Mouse (Mus musculus): ENCODE measurements around the gene Ttc8. TPM values are rescaled to one million over a fixed set of nuclear protein-coding genes. Genes with fewer than 3 reads are reported as not detected.

Ttc8 gene
- total RNA-seq, 2 experiments from 2014 or later, result 0.73 TPM; not detected in 1

DNA sequence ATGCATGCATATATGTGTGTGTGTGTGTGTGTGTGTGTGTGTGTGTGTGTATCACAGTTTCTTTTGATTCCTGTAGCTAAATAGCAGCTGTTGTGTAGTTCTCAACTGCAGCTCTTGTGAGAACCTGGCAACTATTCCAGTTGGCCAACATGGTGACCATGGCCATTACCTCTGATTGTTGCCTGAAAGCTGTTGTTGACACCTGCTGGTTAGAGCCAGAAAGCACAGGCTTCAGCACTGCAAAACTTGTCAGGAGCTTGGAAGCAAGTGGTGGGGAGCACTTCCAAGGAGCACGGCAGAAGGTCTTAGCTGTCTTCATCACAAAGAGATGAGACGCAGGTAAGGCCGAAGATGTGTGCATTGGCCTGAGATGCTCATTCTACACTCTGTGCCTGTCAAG is 51.9 kb downstream of the Ttc8 start:
- no peak for ATAC-seq (ENCODE audit: poor library complexity, severe bottlenecking)

DNA sequence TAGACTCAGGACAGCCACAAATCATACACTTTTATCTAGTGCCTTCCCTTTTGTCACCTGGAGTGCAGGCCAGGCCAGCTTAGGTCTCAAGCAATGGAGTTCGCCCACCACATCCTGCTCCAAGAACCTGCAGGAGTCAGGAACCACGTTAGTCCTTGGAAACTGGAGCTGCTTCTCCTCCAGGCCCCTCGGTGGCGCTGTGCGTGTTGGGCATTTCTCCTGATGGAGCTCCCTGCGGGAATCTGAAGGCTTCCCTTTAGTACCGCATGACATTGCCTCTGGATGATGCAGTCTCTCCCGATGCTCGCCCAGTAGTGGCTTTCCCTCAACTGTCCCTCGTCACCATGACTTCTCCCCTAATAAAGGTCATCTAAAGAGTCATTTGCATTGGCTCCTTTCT is 53.1 kb downstream of the Ttc8 start:
- no peak for ATAC-seq (ENCODE audit: poor library complexity, severe bottlenecking)

DNA sequence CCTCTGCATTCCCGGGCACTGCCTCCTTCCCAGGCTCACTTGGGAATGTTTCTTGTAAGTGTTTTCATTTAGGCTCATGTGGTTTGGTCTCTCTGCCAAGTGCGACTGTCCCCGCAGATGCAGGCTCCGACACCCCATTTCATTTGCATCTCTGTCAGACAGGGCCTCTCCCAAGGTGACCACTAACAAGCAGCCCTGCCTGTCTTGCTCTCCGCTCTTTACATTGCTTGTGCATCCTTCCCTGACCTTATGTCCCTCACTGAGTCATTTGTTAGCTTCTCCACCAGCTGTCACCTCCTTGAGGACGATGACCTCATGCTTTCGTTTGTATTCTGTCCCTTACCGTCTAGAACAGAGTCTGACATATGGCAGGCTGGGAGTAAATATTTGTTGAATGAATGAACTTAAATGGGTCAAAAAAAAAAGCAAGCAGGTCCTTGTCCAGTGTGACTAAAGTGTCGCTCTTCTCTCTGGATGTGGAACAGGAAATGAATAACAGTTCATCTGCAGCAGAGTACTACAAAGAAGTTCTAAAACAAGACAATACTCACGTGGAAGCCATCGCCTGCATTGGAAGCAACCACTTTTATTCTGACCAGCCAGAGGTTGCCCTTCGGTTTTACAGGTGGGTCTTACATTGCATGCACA is 53.9 kb downstream of the Ttc8 start:
- ATAC-seq (ENCODE audit: poor library complexity, severe bottlenecking), result no peak

DNA sequence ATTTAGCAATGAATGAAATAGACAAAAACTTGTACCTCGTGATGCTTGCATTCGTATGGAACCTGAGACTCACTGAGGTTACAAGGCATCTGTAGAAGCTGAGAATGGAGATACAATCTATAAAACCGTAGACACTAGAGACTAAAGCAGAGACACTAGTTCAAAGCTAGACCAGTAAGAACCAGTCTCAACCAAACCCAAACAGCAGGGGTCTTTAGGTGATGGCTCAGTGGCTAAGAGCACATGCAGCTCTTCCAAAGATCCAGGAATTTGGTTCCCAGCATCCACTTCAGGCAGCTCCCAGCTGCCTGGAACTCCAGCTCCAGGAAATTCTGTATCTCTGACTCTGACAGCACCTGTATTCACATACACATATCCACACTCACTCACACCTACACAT is 60.7 kb downstream of the Ttc8 start:
- ATAC-seq (ENCODE audit: poor library complexity, severe bottlenecking), result no peak

DNA sequence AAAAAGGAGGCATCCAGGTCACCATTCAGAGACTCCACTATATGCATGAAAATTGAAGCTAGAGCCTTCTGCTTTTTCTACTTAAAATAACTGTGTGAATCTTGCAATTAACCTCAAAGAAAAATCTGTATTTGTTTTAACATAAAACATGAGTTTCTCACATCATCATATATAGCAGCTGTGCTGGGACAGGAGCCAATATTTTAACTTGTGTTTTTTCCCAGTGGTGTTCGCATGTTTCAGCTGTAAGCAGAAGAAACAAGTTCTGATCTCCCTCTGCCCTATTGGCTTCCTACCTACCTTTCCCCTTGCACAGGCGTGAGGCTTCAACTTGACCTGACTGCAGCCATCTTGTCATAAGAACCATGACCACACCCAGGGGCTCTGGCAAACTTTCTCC is 64.4 kb downstream of the Ttc8 start:
- ATAC-seq (ENCODE audit: poor library complexity, severe bottlenecking), result no peak

DNA sequence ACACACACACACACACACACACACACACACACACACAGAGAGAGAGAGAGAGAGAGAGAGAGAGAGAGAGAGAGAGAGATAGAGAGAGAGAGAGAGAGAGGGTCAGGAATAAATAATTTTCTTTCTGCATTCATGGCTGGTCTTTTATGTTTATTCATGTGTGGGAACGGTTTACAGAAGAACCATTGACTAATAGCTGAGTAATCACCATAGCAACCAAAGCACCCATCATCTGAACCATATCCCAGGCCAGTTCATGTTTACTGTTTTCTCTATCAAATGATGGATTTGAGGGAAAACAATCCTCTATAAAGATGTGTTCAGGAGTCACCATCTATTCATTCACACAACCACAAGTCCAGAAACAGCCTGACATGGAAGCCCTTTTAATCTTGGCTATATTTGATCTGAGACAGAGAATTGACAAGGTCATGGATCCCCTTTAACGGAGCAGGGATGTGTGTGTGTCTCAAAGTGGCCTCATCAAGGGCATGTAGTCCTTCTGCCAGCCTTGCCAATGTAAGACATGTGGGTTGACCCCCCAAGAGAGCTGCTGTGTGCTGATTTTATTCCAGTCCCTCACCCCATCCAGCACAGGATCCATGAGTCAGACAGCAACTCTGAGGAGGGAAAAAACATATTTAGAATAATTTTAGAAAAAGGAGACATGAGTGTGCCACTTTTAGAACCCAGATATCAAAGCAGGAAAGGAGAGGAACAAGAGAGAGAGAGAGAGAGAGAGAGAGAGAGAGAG is 70.9 kb downstream of the Ttc8 start:
- ATAC-seq (ENCODE audit: poor library complexity, severe bottlenecking), result no peak

DNA sequence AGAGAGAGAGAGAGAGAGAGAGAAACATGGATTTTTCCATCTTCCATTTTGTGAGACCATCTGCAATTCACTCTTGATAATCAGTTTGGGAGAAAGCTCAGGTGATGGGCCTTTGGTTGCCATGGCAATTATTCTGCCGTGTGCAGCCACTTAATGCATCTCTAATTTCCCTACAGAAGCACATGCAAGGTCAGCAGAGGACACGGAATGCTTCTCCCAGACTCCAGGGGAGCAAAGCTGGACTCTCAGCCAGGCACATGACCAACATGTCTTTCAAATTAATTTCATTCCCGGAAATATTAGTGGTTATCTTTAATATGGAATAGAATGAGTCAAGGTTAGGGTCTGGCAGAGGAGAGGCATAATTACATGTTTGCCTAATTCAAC is 71.4 kb downstream of the Ttc8 start:
- ATAC-seq (ENCODE audit: poor library complexity, severe bottlenecking), result no peak

DNA sequence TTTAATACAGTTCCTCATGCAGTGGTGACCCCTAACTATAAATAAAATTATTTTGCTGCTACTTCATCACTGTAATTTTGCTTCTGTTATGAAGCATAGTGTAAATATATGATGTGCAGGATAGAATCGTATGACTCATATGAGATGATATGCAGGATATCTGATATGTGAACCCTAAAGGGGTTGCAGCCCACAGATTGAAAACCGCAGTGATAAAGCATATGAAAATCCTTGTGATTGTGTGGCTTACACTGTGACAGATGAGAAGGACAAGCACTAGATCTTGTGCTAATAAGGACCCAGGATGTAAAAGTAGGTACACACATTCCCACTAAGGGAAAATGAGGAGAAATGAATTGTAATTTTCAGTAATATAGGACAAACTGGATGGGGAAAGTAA is 73.4 kb downstream of the Ttc8 start:
- no peak for ATAC-seq (ENCODE audit: poor library complexity, severe bottlenecking)

DNA sequence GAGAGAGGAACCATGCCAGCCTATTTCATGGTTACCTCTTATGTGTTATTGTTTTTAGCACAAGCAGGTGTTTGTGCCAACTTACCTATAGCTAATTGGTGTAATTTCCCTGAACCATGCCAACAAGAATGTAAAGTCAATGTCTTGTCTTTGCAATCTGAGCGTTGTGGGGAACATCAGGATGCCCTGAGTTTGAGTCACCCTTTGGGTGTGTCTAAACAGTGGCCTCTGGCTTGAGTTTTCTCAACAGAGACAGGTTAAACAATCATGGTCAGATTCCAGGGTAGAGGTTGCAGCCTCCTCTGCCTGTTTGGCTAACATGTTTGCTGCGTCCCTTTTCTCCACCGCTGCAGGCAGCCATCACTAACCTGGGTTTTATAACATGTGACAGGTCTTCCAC is 74.0 kb downstream of the Ttc8 start:
- no peak for ATAC-seq (ENCODE audit: poor library complexity, severe bottlenecking)

DNA sequence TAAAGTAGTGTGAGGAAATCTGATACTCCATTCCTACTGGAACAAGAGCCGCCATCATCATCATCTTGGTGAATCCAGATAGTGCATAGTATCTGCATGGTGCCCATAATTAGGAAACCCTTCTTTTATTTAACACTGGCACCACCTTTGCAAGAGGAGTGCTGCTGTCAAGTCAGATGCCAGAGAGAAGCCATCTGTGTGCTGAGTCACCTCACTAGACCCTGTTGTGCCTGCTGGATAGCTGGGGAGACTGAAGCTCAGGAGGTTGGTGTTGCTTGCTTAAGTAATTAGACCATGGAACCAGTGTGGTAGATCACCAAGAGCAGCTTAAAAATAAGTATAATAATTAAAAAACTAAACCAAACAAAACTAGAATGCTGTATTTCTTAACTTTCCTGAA is 75.5 kb downstream of the Ttc8 start:
- no peak for ATAC-seq (ENCODE audit: poor library complexity, severe bottlenecking)

DNA sequence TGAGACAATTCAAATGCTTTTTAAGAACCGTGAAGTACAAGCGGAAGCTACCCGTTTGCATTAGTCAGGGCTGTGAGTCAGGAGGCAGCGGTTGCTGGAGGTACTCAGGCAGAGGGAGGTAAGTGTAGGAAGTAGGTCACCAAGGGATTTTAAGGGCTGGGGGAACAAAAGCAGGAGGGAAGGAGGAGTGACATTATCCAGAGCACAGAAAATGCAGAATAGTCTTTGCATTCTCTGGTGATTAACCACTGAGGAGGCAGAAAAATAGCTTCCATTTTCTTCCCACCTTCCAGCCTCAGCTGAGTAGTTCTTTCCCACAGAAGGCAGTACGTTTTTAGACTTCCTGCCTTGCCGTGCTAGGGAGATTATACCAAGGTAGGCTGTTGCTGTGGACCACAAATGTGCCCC is 76.2 kb downstream of the Ttc8 start:
- no peak for ATAC-seq (ENCODE audit: poor library complexity, severe bottlenecking)

DNA sequence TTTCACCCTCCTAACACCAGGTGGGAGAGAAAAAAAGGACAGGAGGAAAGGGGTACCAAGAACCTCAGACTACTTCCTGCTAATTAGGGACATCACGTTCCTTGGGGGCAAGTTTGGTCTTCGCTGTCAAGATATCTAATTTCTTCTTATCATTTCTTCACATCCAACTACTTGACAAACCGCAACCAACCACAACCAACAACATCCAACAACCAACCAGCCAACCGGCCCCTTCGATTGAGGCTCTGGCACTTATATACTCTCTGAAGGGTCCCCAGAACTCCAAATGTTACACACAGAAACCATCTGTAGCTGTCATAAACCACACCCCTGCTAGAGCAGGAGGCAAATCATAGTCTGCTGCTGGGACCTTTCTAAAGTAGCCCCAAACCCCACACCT is 76.7 kb downstream of the Ttc8 start:
- ATAC-seq (ENCODE audit: poor library complexity, severe bottlenecking), result no peak

DNA sequence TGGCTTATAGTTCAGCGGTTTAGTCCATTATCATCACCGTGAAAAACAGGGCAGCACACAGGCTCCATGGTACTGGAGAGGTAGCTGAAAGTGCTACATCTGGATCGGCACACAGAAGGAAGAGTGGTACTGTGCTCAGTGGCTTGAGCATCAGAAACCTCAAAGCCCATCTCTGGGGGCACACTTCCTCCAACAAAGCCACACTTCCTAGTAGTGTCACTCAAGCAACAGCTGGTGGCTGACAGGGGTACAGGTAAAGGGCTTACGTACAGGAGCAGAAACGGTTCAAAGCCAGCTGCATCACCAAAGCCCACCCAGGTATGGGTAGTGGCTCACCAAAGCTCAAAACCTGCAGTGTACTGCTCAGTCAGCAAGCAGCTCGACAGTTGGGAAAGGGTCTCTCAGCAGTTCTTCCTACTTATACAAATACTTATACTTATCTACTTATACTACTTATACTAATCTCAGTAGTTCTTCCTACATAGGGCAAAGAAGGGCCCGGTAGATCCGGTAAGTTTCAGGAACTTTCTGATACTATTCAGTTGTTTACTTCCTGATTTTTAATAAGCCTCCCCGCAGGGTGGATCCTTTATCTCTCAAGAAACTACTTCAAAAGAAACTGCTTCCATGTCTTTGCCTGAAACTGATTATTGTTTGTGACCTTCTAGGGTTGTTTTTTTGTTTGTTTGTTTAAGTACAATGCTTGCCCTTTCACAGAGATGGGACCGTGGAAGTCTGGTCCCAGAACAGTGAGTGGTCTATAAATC is 78.5 kb downstream of the Ttc8 start:
- peak; percentile 47; the same call in 1 of the 2 replicates for ATAC-seq (ENCODE audit: poor library complexity, severe bottlenecking)

DNA sequence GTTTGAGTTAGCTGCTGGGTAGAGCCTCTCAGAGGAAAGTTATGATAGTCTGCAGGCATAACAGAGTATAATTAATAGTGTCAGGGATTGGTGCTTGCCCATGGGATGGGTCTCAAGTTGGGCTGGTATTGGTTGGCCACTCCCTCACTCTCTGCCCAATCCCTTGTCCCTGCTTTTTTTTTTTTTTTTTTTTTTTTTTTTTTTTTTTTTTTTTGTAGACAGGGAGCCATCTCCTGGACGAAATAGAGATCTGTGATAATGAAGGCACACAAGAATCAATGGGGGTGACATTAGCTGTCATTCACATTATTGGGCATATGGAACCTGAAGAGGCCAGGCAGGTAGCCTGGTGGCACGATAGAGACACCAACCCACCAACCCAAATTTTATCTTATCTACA is 79.9 kb downstream of the Ttc8 start:
- ATAC-seq (ENCODE audit: poor library complexity, severe bottlenecking), result no peak

DNA sequence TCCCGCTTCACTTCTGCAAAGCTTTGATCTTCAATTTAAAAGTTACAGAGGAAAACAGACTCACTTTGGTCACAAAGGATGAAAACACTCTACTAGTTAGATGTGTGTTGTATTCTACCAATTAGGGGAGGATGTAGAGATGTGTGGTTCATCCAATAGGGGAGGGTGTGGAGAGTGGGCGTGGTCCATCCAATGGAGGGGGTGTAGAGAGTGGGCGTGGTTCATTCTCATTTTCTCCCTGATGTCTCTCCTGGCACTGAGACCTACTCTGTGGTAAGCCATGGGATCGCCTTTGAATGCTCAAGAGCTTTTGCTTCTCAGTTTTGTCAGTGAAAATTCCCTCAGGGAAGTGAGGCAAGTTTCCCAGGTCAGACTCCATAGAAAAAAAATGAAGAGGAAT is 82.7 kb downstream of the Ttc8 start:
- ATAC-seq (ENCODE audit: poor library complexity, severe bottlenecking), result no peak

DNA sequence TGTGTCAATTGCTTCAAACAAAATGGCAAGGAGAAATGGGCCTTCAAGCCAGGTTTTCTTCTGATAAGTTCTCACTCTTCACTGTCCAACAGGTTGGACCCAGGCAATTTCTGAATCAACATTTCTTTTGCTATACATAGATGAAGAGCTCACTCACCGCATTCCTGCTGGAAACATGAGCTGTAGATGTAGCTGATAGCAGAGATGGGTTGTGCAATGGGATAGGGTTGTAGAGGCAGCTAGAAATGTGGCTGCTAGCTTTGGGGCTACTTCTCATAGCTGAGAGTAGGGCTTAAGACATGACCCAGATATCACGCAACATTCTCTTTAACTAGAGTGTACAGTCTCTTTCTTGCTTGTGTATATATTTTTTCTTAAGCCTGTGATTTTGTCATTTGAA is 84.4 kb downstream of the Ttc8 start:
- no peak for ATAC-seq (ENCODE audit: poor library complexity, severe bottlenecking)

DNA sequence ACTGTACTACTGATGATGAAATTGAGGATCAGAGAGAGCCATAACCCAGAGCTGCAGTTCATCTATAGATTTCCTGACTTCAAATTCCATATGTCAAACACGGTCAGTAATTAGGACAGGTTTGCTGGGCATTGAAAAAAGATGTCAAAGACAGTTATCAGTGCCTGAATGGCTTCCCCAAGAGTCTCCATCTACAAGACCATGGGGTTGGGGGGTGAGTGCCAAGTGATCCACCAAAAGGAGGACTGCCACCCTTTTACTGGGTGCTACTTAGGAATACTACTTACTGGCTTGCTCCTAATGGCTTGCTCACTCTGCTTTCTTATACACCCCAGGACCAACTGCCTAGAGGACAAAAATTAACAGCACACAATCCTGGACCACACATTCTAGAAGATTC is 88.4 kb downstream of the Ttc8 start:
- no peak for ATAC-seq (ENCODE audit: poor library complexity, severe bottlenecking)

DNA sequence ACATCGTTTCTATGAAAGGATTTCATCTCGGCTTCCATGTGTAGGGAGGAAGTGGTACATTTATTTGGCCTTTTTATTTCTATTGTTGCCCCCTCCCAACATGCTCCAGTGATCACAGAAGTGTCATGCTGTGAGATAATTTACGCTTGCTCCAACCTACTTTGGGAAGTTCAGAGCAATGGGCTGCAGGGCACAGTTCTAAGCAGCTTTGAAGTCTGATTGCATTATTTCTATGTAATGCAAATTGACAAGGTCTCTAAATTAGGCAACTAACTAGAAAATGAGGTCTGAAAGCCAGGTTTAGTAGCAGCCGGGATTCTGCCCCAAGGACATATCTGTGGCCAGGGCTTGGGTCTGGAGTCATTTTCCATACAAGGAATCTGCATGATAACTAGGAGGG is 89.1 kb downstream of the Ttc8 start:
- no peak for ATAC-seq (ENCODE audit: poor library complexity, severe bottlenecking)

DNA sequence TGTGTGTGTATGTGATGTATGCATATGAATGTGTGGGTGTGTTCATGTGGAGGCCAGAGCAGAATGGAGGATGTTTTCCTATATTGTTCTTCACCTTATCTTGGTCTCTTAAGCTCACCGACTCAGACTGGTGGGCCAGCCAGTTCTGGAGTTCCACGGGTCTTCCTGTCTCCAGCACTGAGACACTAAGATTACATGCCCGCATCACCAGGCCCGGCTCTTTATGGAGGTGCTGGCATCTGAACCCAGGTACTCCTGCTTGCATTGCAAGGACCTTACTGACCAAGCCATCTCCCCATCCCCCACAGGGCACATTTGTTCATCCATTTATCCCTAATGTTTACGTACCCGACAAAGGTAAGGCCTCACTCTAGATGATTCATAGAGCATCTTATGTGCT is 89.7 kb downstream of the Ttc8 start:
- no peak for ATAC-seq (ENCODE audit: poor library complexity, severe bottlenecking)

DNA sequence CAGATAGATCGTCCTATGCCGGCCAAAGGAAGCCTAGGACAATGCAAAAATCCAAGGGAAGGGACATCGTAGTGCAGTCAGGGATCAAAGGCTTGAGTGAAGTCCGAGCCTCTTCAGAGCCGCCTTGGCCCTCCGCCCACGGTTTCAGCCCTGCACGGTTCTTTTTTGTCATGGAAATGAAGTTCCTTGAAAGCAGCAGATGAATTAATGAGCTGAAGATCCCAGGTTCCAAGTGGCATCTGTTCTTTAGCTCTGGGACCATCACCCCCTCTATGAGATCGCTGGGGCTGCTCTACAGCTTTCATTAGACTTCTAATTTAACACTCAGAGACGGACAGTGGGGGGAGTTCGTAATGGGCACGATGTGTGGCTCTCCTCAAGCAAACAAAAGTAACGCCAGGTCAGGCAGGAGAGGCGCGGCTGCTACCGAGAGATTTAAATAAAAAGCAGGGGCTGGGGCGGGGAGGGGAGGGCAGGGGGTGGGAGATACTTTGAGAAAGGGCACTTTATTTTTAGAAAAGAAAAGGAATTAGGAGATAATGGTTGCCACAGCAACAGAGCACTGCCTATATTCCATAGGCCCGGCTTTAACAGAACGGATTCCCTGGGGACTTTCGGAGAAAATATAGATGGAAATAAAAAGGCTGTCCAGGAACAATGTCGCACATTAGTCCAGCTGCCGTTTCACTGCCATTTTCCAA is 90.9 kb downstream of the Ttc8 start:
- no peak for ATAC-seq (ENCODE audit: poor library complexity, severe bottlenecking)

DNA sequence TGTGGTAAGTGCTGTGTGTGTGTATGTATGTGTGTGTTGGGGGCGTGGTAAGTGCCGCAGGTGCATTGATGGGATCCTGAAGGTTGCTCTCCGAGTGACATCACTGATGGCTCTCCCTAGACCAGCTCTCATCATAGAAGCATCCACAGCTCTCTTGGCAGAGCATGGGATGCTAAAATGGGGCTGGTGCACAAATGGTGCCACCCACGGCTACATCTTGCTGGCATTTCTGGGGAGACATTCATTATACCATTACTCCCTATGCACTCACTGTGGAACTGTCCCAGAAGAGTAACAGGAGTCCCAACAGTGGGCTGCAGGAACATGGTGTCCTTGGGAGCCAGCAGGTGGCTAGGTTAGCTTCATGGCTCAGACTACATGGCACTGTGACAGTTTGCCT is 95.5 kb downstream of the Ttc8 start:
- ATAC-seq (ENCODE audit: poor library complexity, severe bottlenecking), result no peak
